In genomic region chr9:118253829-118254228, GRCm38 (mm10) we compare ENCODE assay signal across 16 mouse cellular contexts.
DNase-seq lines count a peak whose midpoint lies in the region; ATAC-seq and TF ChIP-seq lines count a peak whose summit lies in the region.
"Had no signal": no experiment of that assay in that cellular context is flagged by ENCODE, and none has a peak within 500 bp of the region (broad histone marks: within the 10 kb centered on the region; RNA-seq: fewer than 3 reads in every experiment).

No protein-coding gene starts in this region.

- H3K9ac ChIP-seq in kidney, postnatal 0 days (ENCODE audit: low read depth, low read length): no peak overlapping the region
- H3K9ac ChIP-seq in neural tube, embryonic 15.5 days (replicated peaks): no peak overlapping the region
- H3K9ac ChIP-seq: forebrain, embryonic 13.5 days; limb, embryonic 13.5 days; liver, embryonic 14.5 days had no signal

- H3K36me3 ChIP-seq in kidney, postnatal 0 days (ENCODE audit: insufficient read depth, low read length): no peaks in the 10 kb centered on the region
- no peaks in the 10 kb centered on the region for H3K36me3 ChIP-seq in kidney, adult 2 months (ENCODE audit: control insufficient read depth, insufficient read depth, low read length)
- no peaks in the 10 kb centered on the region for H3K36me3 ChIP-seq in neural tube, embryonic 15.5 days
- H3K36me3 ChIP-seq: limb, embryonic 13.5 days had no signal

- no peak overlapping the region for H3K4me2 ChIP-seq in kidney, postnatal 0 days (ENCODE audit: low read length)
- H3K4me2 ChIP-seq in neural tube, embryonic 15.5 days: no peak overlapping the region
- H3K4me2 ChIP-seq: forebrain, embryonic 13.5 days; limb, embryonic 13.5 days had no signal

- no peak for ATAC-seq in kidney, postnatal 0 days (replicated peaks; ENCODE audit: low FRiP score, low read depth)
- ATAC-seq in activated CD4-positive, CD25-positive, alpha-beta regulatory T cell, adult 4 months: no peak
- no peak for ATAC-seq in neural tube, embryonic 15.5 days (ENCODE audit: low FRiP score)
- ATAC-seq: forebrain, embryonic 13.5 days; midbrain, embryonic 16.5 days had no signal

- no peaks in the 10 kb centered on the region for H3K9me3 ChIP-seq in kidney, postnatal 0 days (replicated peaks; ENCODE audit: low read length)
- no peaks in the 10 kb centered on the region for H3K9me3 ChIP-seq in neural tube, embryonic 15.5 days (replicated peaks)
- H3K9me3 ChIP-seq: forebrain, embryonic 13.5 days; limb, embryonic 13.5 days had no signal

- H3K4me3 ChIP-seq in kidney, postnatal 0 days (replicated peaks; ENCODE audit: low read depth, low read length): no peak overlapping the region
- H3K4me3 ChIP-seq in kidney, adult 2 months (ENCODE audit: insufficient read depth, low read depth, low read length): no peak overlapping the region
- H3K4me3 ChIP-seq in cerebellum, adult 2 months (replicated peaks; ENCODE audit: insufficient read depth, low read depth, low read length): no peak overlapping the region
- H3K4me3 ChIP-seq in neural tube, embryonic 15.5 days (replicated peaks): no peak overlapping the region
- H3K4me3 ChIP-seq: forebrain, embryonic 13.5 days; limb, embryonic 13.5 days had no signal

- H3K27me3 ChIP-seq in kidney, postnatal 0 days (ENCODE audit: insufficient read depth, low read length): no peaks in the 10 kb centered on the region
- H3K27me3 ChIP-seq in kidney, adult 2 months (replicated peaks; ENCODE audit: control insufficient read depth, insufficient read depth, low read length): no peaks in the 10 kb centered on the region
- H3K27me3 ChIP-seq in cerebellum, adult 2 months (ENCODE audit: control insufficient read depth, insufficient read depth, low read length): no peaks in the 10 kb centered on the region
- H3K27me3 ChIP-seq in neural tube, embryonic 15.5 days (replicated peaks): no peaks in the 10 kb centered on the region
- H3K27me3 ChIP-seq: limb, embryonic 13.5 days had no signal

- peak; percentile 17; the same call in 1 of the 2 replicates for TF ChIP-seq CTCF in kidney, postnatal 0 days (IDR thresholded peaks at IDR 0.05; ENCODE audit: low read depth)
- no peak for TF ChIP-seq CTCF in kidney, adult 2 months (conservative IDR thresholded peaks at IDR 0.05; ENCODE audit: insufficient read depth, insufficient read length, low read depth, low read length)
- peak; percentile 54 for TF ChIP-seq CTCF in cerebellum, adult 2 months (IDR thresholded peaks at IDR 0.05; ENCODE audit: borderline replicate concordance, insufficient read depth, low read depth, low read length)

- no peak for TF ChIP-seq POLR2A in kidney, adult 2 months (IDR thresholded peaks at IDR 0.05; ENCODE audit: low read depth, low read length)
- TF ChIP-seq POLR2A in cerebellum, adult 2 months (IDR thresholded peaks at IDR 0.05; ENCODE audit: borderline replicate concordance, insufficient read depth, low read length): no peak

- no peak overlapping the region for H3K27ac ChIP-seq in kidney, postnatal 0 days
- no peak overlapping the region for H3K27ac ChIP-seq in kidney, adult 2 months (ENCODE audit: insufficient read depth, low read depth, low read length)
- H3K27ac ChIP-seq in cerebellum, adult 2 months (ENCODE audit: insufficient read depth, low read length): no peak overlapping the region
- H3K27ac ChIP-seq in neural tube, embryonic 15.5 days (replicated peaks): no peak overlapping the region
- H3K27ac ChIP-seq: limb, embryonic 13.5 days; liver, embryonic 14.5 days had no signal

- H3K4me1 ChIP-seq in kidney, postnatal 0 days (replicated peaks; ENCODE audit: insufficient read depth, low read length): no peaks in the 10 kb centered on the region
- no peaks in the 10 kb centered on the region for H3K4me1 ChIP-seq in kidney, adult 2 months (ENCODE audit: control insufficient read depth, insufficient read depth, low read length)
- peaks cover 13% of the 10 kb centered on the region; the same call in 1 of the 2 replicates for H3K4me1 ChIP-seq in cerebellum, adult 2 months (ENCODE audit: control insufficient read depth, insufficient read depth, low read length)
- peaks cover 7% of the 10 kb centered on the region for H3K4me1 ChIP-seq in neural tube, embryonic 15.5 days

- DNase-seq in kidney, postnatal 0 days (ENCODE audit: low spot score): no peak
- no peak for DNase-seq in kidney, adult 2 months
- peak; percentile 91 for DNase-seq in brain, adult 2 months (ENCODE audit: low read depth, low spot score)
- DNase-seq in cerebellum, adult 2 months: peak; percentile 72 to 85
- peak; percentile 14 for DNase-seq in induced T-regulatory cell, adult 2 months (ENCODE audit: low read depth)
- DNase-seq: adrenal gland, postnatal 14 days; gastrocnemius, postnatal 36 days; kidney, postnatal 10 days; lung, postnatal 14 days; right cerebral cortex, postnatal 14 days had no signal

Comparison
In these comparisons a context has a peak if more than half of its experiments do, and no peak if none do; other contexts are left out.
1. DNase-seq: peak in brain, adult 2 months (single experiment), cerebellum, adult 2 months (2 of 2) and induced T-regulatory cell, adult 2 months (single experiment); none in kidney, postnatal 0 days (single experiment) and kidney, adult 2 months (single experiment).